Mouse (Mus musculus): Measurements from ENCODE around the gene Gspt2.
A peak's percentile ranks its signal among the peaks of the same experiment; 100 is the strongest.
"Not testable (repeated sequence)": the region's sequence is repeated elsewhere in the genome, so short reads cannot be mapped to it uniquely, and the experiment has no call there.

The Gspt2 gene

GRCm38 (mm10) chrX:94635961-94636563, at the start of gene Gspt2:
Gspt2 (plus strand) TSS chrX:94636069.
- peak; percentile 14 for DNase-seq (ENCODE audit: extremely low spot score, low read depth, low spot score)

GRCm38 (mm10) chrX:94624835-94625803, 10.8 kb upstream of the Gspt2 start:
- no peak for DNase-seq (ENCODE audit: extremely low spot score, low read depth, low spot score)

GRCm38 (mm10) chrX:94636911-94637310, 1.0 kb downstream of the Gspt2 start:
- DNase-seq (ENCODE audit: extremely low spot score, low read depth, low spot score) = no peak

GRCm38 (mm10) chrX:94648541-94648940, 12.7 kb downstream of the Gspt2 start:
- DNase-seq (ENCODE audit: extremely low spot score, low read depth, low spot score) = no peak

GRCm38 (mm10) chrX:94657734-94658133, 21.9 kb downstream of the Gspt2 start:
- DNase-seq (ENCODE audit: extremely low spot score, low read depth, low spot score) = no peak

- DNase-seq (ENCODE audit: extremely low spot score, low read depth, low spot score) = no peak
These were observed 34.9 kb downstream of the Gspt2 start for GRCm38 (mm10) chrX:94670814-94671213.

- peak; percentile 22 for DNase-seq (ENCODE audit: extremely low spot score, low read depth, low spot score)
These were observed 39.1 kb downstream of the Gspt2 start for GRCm38 (mm10) chrX:94674977-94675376.

GRCm38 (mm10) chrX:94681581-94681980, 45.7 kb downstream of the Gspt2 start:
- DNase-seq (ENCODE audit: extremely low spot score, low read depth, low spot score) = not testable (repeated sequence)

- DNase-seq (ENCODE audit: extremely low spot score, low read depth, low spot score) = not testable (repeated sequence)
These were observed 53.7 kb downstream of the Gspt2 start for GRCm38 (mm10) chrX:94689593-94689992.
